Mouse (Mus musculus) CD4-positive, CD25-positive, alpha-beta regulatory T cell, adult 4 months (primary cell): Measurements from ENCODE around the gene Hs3st5. TPM values are rescaled to one million over a fixed set of nuclear protein-coding genes. Genes with fewer than 3 reads are reported as not detected.

Source experiments
- ATAC-seq: one replicate; pipeline ENCODE4 v1.8.0; 2017
- polyA plus RNA-seq, 2 experiments: library from polyadenylated mRNA; unstranded; fragments of 100-300 nt; shearing (Covaris generic); gene quantifications; one replicate each; pipeline ENCODE4 v1.2.1; 2017

Hs3st5 gene
- polyA plus RNA-seq, 2 experiments from 2014 or later: not detected

- no peak for ATAC-seq
Measured at GRCm38 (mm10) chr10:36805265-36805664, 298.7 kb downstream of the Hs3st5 start.

GRCm38 (mm10) chr10:36805788-36806187 is 299.2 kb downstream of the Hs3st5 start:
- no peak for ATAC-seq

- no peak for ATAC-seq
Measured at GRCm38 (mm10) chr10:36807007-36807406, 300.4 kb downstream of the Hs3st5 start.

GRCm38 (mm10) chr10:36818867-36819266 is 312.3 kb downstream of the Hs3st5 start:
- ATAC-seq: no peak

GRCm38 (mm10) chr10:36829079-36829478 is 322.5 kb downstream of the Hs3st5 start:
- ATAC-seq: no peak

GRCm38 (mm10) chr10:36832204-36832603 is 325.6 kb downstream of the Hs3st5 start:
- no peak for ATAC-seq

- ATAC-seq: no peak
Measured at GRCm38 (mm10) chr10:36834224-36834623, 327.6 kb downstream of the Hs3st5 start.

- ATAC-seq: no peak
Measured at GRCm38 (mm10) chr10:36835836-36836516, 329.4 kb downstream of the Hs3st5 start.

GRCm38 (mm10) chr10:36850231-36850630 is 343.6 kb downstream of the Hs3st5 start:
- no peak for ATAC-seq

- no peak for ATAC-seq
Measured at GRCm38 (mm10) chr10:36862127-36862895, 355.7 kb downstream of the Hs3st5 start.
